ENCODE assay signal across 20 mouse cellular contexts in genomic region chr10:122641263-122641795, GRCm38 (mm10).
"Had no signal": no experiment of that assay in that cellular context is flagged by ENCODE, and none has a peak within 500 bp of the region (broad histone marks: within the 10 kb centered on the region; RNA-seq: fewer than 3 reads in every experiment).

No protein-coding gene starts in this region.

- H3K36me3 ChIP-seq: kidney, embryonic 15.5 days; limb, embryonic 10.5 days; limb, embryonic 13.5 days; liver, embryonic 12.5 days; liver, embryonic 15.5 days; lung, embryonic 15.5 days; midbrain, embryonic 10.5 days; midbrain, embryonic 13.5 days had no signal

- H3K27ac ChIP-seq: kidney, embryonic 15.5 days; limb, embryonic 10.5 days; limb, embryonic 13.5 days; liver, embryonic 12.5 days; liver, embryonic 15.5 days; lung, embryonic 15.5 days; midbrain, embryonic 10.5 days; midbrain, embryonic 13.5 days; stomach, postnatal 0 days had no signal

- H3K4me2 ChIP-seq: kidney, embryonic 15.5 days; limb, embryonic 13.5 days; liver, embryonic 12.5 days; liver, embryonic 15.5 days; lung, embryonic 15.5 days; midbrain, embryonic 13.5 days had no signal

- DNase-seq: kidney, adult 2 months; kidney, postnatal 10 days; kidney, postnatal 36 days; liver; lung, adult 18-20 months; lung, postnatal 10 days; lung, postnatal 36 days; thymus, postnatal 25 days had no signal

- H3K4me3 ChIP-seq: kidney, embryonic 15.5 days; limb, embryonic 10.5 days; limb, embryonic 13.5 days; liver, embryonic 12.5 days; liver, embryonic 15.5 days; lung, embryonic 15.5 days; midbrain, embryonic 10.5 days; midbrain, embryonic 13.5 days had no signal

- H3K9me3 ChIP-seq: kidney, embryonic 15.5 days; limb, embryonic 10.5 days; limb, embryonic 13.5 days; liver, embryonic 12.5 days; liver, embryonic 15.5 days; lung, embryonic 15.5 days; megakaryocyte, embryonic 14.5 days; midbrain, embryonic 10.5 days; midbrain, embryonic 13.5 days had no signal

- H3K9ac ChIP-seq: kidney, embryonic 15.5 days; limb, embryonic 13.5 days; liver, embryonic 12.5 days; liver, embryonic 15.5 days; lung, embryonic 15.5 days; midbrain, embryonic 13.5 days had no signal

- H3K4me1 ChIP-seq: kidney, embryonic 15.5 days; limb, embryonic 10.5 days; limb, embryonic 13.5 days; liver, embryonic 12.5 days; liver, embryonic 15.5 days; lung, embryonic 15.5 days; megakaryocyte, embryonic 14.5 days; midbrain, embryonic 10.5 days; midbrain, embryonic 13.5 days had no signal

- ATAC-seq: intestine, postnatal 0 days; liver, embryonic 12.5 days; midbrain, embryonic 13.5 days; midbrain, embryonic 16.5 days had no signal

- H3K27me3 ChIP-seq: kidney, embryonic 15.5 days; limb, embryonic 13.5 days; liver, embryonic 12.5 days; liver, embryonic 15.5 days; lung, embryonic 15.5 days; megakaryocyte, embryonic 14.5 days; midbrain, embryonic 13.5 days had no signal
